Comparison of ENCODE assay signal across 9 mouse cellular contexts in genomic region chr10:56468537-56468936, GRCm38 (mm10).
DNase-seq lines count a peak whose midpoint lies in the region; ATAC-seq lines count a peak whose summit lies in the region.
"Had no signal": no experiment of that assay in that cellular context is flagged by ENCODE, and none has a peak within 500 bp of the region (broad histone marks: within the 10 kb centered on the region; RNA-seq: fewer than 3 reads in every experiment).

No protein-coding gene starts in this region.

- H3K27me3 ChIP-seq in heart, embryonic 12.5 days (replicated peaks), result no peaks in the 10 kb centered on the region

- peak; percentile 13 for DNase-seq in adrenal gland, postnatal 25 days
- no peak for DNase-seq in adrenal gland, adult 18-20 months (ENCODE audit: low spot score in 2 of 2)
- peak; percentile 55 for DNase-seq in Muller cell, postnatal 12 days (ENCODE audit: inconsistent ontology term)
- peak; percentile 28 to 40 for DNase-seq in kidney, postnatal 4 days
- no peak for DNase-seq in retina, embryonic 14.5 days (ENCODE audit: low spot score)
- no peak for DNase-seq in thymus, adult 18-20 months
- DNase-seq in right cerebral cortex, adult 2 months (ENCODE audit: low spot score in 2 of 2), result no peak

- H3K4me1 ChIP-seq in heart, embryonic 12.5 days (replicated peaks), result peaks cover 7% of the 10 kb centered on the region

- no peaks in the 10 kb centered on the region for H3K9me3 ChIP-seq in heart, embryonic 12.5 days (replicated peaks)

- H3K4me2 ChIP-seq in heart, embryonic 12.5 days, result peak overlapping the region; percentile 58

- ATAC-seq in heart, embryonic 12.5 days (ENCODE audit: insufficient number of reproducible peaks, low FRiP score), result 0 out of 2 replicates have a peak, but pooled peaks have one; percentile 33

- H3K36me3 ChIP-seq in heart, embryonic 12.5 days, result no peaks in the 10 kb centered on the region

- no peak overlapping the region for H3K9ac ChIP-seq in heart, embryonic 12.5 days

- H3K4me3 ChIP-seq in heart, embryonic 12.5 days, result peak overlapping the region; percentile 32; the same call in 1 of the 2 replicates

- peak overlapping the region; percentile 32; the same call in 1 of the 2 replicates for H3K27ac ChIP-seq in heart, embryonic 12.5 days (ENCODE audit: poor library complexity, severe bottlenecking)
- H3K27ac ChIP-seq: macrophage had no signal

- 14% methylated on average over 6 of the region's 6 CpGs for WGBS in heart, embryonic 12.5 days

Comparison
In these comparisons a context has a peak if more than half of its experiments do, and no peak if none do; other contexts are left out.
1. DNase-seq: peak in adrenal gland, postnatal 25 days (single experiment), Muller cell, postnatal 12 days (single experiment) and kidney, postnatal 4 days (2 of 2); none in adrenal gland, adult 18-20 months (0 of 2), retina, embryonic 14.5 days (single experiment), thymus, adult 18-20 months (0 of 2) and right cerebral cortex, adult 2 months (0 of 2).